Comparison of ENCODE assay signal across 8 mouse cellular contexts in genomic region chr11:67921827-67922754, GRCm38 (mm10). TPM values are rescaled to one million over a fixed set of nuclear protein-coding genes. Genes with fewer than 3 reads are reported as not detected.
DNase-seq lines count a peak whose midpoint lies in the region; ATAC-seq lines count a peak whose summit lies in the region.

TSS of gene Usp43 (minus strand) at chr11:67922153.

- no peaks in the 10 kb centered on the region for H3K36me3 ChIP-seq in embryonic facial prominence, embryonic 10.5 days (replicated peaks)
- H3K36me3 ChIP-seq in heart, embryonic 10.5 days = no peaks in the 10 kb centered on the region
- no peaks in the 10 kb centered on the region for H3K36me3 ChIP-seq in kidney, embryonic 14.5 days (ENCODE audit: control insufficient read depth, insufficient read depth, low read length)
- H3K36me3 ChIP-seq in lung, embryonic 15.5 days = no peaks in the 10 kb centered on the region

- no peaks in the 10 kb centered on the region for H3K9me3 ChIP-seq in embryonic facial prominence, embryonic 10.5 days
- H3K9me3 ChIP-seq in heart, embryonic 10.5 days = no peaks in the 10 kb centered on the region
- no peaks in the 10 kb centered on the region for H3K9me3 ChIP-seq in kidney, embryonic 14.5 days (ENCODE audit: control insufficient read depth, low read length)
- H3K9me3 ChIP-seq in lung, embryonic 15.5 days = no peaks in the 10 kb centered on the region

- WGBS in embryonic facial prominence, embryonic 10.5 days = under 1% methylated on average over 79 of the region's 80 CpGs
- WGBS in heart, embryonic 10.5 days = 1% methylated on average over 77 of the region's 80 CpGs
- under 1% methylated on average over 57 of the region's 80 CpGs for WGBS in kidney, embryonic 14.5 days
- whole genome bisulfite sequencing in lung, embryonic 15.5 days = under 1% methylated on average over 69 of the region's 80 CpGs

- peaks cover 35% of the 10 kb centered on the region for H3K27me3 ChIP-seq in embryonic facial prominence, embryonic 10.5 days (replicated peaks; ENCODE audit: low read depth, poor library complexity, severe bottlenecking)
- H3K27me3 ChIP-seq in heart, embryonic 10.5 days (ENCODE audit: insufficient read depth, poor library complexity, severe bottlenecking) = peaks cover 35% of the 10 kb centered on the region
- H3K27me3 ChIP-seq in kidney, embryonic 14.5 days (ENCODE audit: control insufficient read depth, insufficient read depth, low read length) = 0 out of 2 replicates have a peak, but pooled peaks cover 14% of the 10 kb centered on the region
- peaks cover 20% of the 10 kb centered on the region for H3K27me3 ChIP-seq in lung, embryonic 15.5 days

- H3K9ac ChIP-seq in kidney, embryonic 14.5 days (ENCODE audit: low read depth, low read length) = peak within 1 kb of the TSS; percentile 67
- H3K9ac ChIP-seq in lung, embryonic 15.5 days = peak within 1 kb of the TSS; percentile 66

- no peak for DNase-seq in frontal cortex, postnatal 25 days (ENCODE audit: low spot score in 2 of 2)
- peak; percentile 74 for DNase-seq in embryonic facial prominence, embryonic 10.5 days (ENCODE audit: low spot score)
- DNase-seq in heart, embryonic 10.5 days (ENCODE audit: low spot score) = peak; percentile 80
- peak; percentile 72 for DNase-seq in ovary, postnatal 36 days (ENCODE audit: low spot score)
- peak; percentile 88 for DNase-seq in yolk sac, embryonic 10.5 days (ENCODE audit: low spot score)

- peak within 1 kb of the TSS; percentile 57 for H3K27ac ChIP-seq in embryonic facial prominence, embryonic 10.5 days (replicated peaks)
- H3K27ac ChIP-seq in heart, embryonic 10.5 days = peak within 1 kb of the TSS; percentile 85
- H3K27ac ChIP-seq in kidney, embryonic 14.5 days (ENCODE audit: low read depth, low read length) = peak within 1 kb of the TSS; percentile 82
- H3K27ac ChIP-seq in lung, embryonic 15.5 days = peak within 1 kb of the TSS; percentile 93

- H3K4me2 ChIP-seq in kidney, embryonic 14.5 days (replicated peaks; ENCODE audit: low read depth, low read length) = peak within 1 kb of the TSS; percentile 87
- H3K4me2 ChIP-seq in lung, embryonic 15.5 days = peak within 1 kb of the TSS; percentile 96

- peak within 1 kb of the TSS; percentile 85 for H3K4me3 ChIP-seq in embryonic facial prominence, embryonic 10.5 days
- peak within 1 kb of the TSS; percentile 91 for H3K4me3 ChIP-seq in heart, embryonic 10.5 days
- H3K4me3 ChIP-seq in kidney, embryonic 14.5 days (ENCODE audit: low read length) = peak within 1 kb of the TSS; percentile 66
- peak within 1 kb of the TSS; percentile 72 for H3K4me3 ChIP-seq in lung, embryonic 15.5 days

- H3K4me1 ChIP-seq in embryonic facial prominence, embryonic 10.5 days = peaks cover 30% of the 10 kb centered on the region
- peaks cover 27% of the 10 kb centered on the region for H3K4me1 ChIP-seq in heart, embryonic 10.5 days
- no peaks in the 10 kb centered on the region for H3K4me1 ChIP-seq in kidney, embryonic 14.5 days (ENCODE audit: control insufficient read depth, insufficient read depth, low read length)
- H3K4me1 ChIP-seq in lung, embryonic 15.5 days = no peaks in the 10 kb centered on the region

- ATAC-seq in frontal cortex, adult (ENCODE audit: low TSS enrichment) = peak; percentile 18; the same call in 1 of the 2 replicates
- peak; percentile 85 for ATAC-seq in kidney, embryonic 14.5 days (ENCODE audit: low FRiP score, low TSS enrichment)
- peak; percentile 83 for ATAC-seq in lung, embryonic 15.5 days (ENCODE audit: borderline replicate concordance, extremely low read depth, low FRiP score, low TSS enrichment)

RNA-seq across cellular contexts. Expression of gene Usp43, which starts in this region (rescaled TPM):
- polyA plus RNA-seq in embryonic facial prominence, embryonic 10.5 days (2016; fragmentation: Nextera tagmentation; extraction: Ambion mirVana) = 0.80 and 1.2 TPM in 2 replicates
- polyA plus RNA-seq in heart, embryonic 10.5 days (2016; fragmentation: Nextera tagmentation; extraction: Ambion mirVana) = 0.24 and 0.36 TPM in 2 replicates
- 1.3 and 3.3 TPM in 2 replicates for polyA plus RNA-seq in kidney, embryonic 14.5 days (2014; fragmentation: Nextera tagmentation; extraction: Ambion mirVana)
- polyA plus RNA-seq in lung, embryonic 15.5 days (2015; fragmentation: Nextera tagmentation; extraction: Ambion mirVana) = 3.2 and 3.7 TPM in 2 replicates

Comparison
In these comparisons a context has a peak if more than half of its experiments do, and no peak if none do; other contexts are left out.
1. Peak in DNase-seq, H3K4me3 ChIP-seq and H3K27ac ChIP-seq in heart, embryonic 10.5 days; RNA of the gene not detected or under 1 TPM.
2. ATAC-seq: peak in every context shown above with its lines; median percentile 85 in kidney, embryonic 14.5 days; 83 in lung, embryonic 15.5 days; 18 in frontal cortex, adult.
3. DNase-seq: peak in embryonic facial prominence, embryonic 10.5 days (single experiment), ovary, postnatal 36 days (single experiment) and yolk sac, embryonic 10.5 days (single experiment); none in frontal cortex, postnatal 25 days (0 of 2).
4. Peak in every context shown above with its lines, with median percentiles within 50 percentile points of each other: H3K27ac ChIP-seq and H3K4me3 ChIP-seq.